Mouse (Mus musculus) cortical plate, adult 2 months (tissue): ENCODE results near the gene Zfp784.

Experiments
- CTCF ChIP-seq: fragments of 200-500 bp; IDR thresholded peaks from 2 replicates; pipeline ENCODE4 v1.5.1; 2011; ENCODE audit warnings: mild to moderate bottlenecking, control low read depth, low read length; ENCODE audit not compliant: insufficient read depth; ENCODE audit errors: extremely low read depth
- POLR2A ChIP-seq: fragments of 200-500 bp; IDR thresholded peaks from 2 replicates; pipeline ENCODE4 v1.6.1; 2011; ENCODE audit warnings: mild to moderate bottlenecking, low read length, control low read depth; ENCODE audit not compliant: insufficient read depth; ENCODE audit errors: extremely low read depth

DNA sequence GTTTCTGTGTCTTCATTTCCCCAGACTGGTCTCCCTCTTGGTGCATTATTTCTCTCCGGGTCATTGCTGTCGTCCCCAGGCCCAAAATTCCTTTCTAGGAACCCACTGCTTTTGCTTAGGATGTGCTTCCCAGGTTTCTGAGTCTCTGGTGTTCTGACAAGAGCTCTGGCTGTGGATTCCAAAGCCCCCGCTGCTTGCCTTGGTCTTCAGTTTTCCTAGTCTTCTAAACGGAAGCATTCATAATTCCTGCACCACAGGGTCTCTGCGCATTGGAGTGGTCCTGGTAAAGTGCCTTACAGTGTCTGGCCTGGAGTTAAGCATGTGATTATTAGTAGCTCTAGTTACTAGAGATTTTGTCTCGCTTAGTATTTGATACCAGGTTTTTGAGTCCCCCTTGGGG is 42.6 kb upstream of the Zfp784 start:
- no peak for TF ChIP-seq POLR2A
- no peak for TF ChIP-seq CTCF
